Mouse (Mus musculus) liver, embryonic 16.5 days (tissue): ENCODE data around the gene Rcan1. TPM values are rescaled to one million over a fixed set of nuclear protein-coding genes. Genes with fewer than 3 reads are reported as not detected.
A peak's percentile ranks its signal among the peaks of the same experiment; 100 is the strongest.

ENCODE experiments used
- ATAC-seq: fragments of 200-750 bp; cut with Nextera tagmentation; 2 replicates; pipeline ENCODE4 v1.8.0; 2017; ENCODE audit warnings: low read depth, mild to moderate bottlenecking, moderate number of reproducible peaks, moderate library complexity
- H3K27ac ChIP-seq: fragments of 300-500 bp; sonication (generic); 2 replicates; pipeline ENCODE4 v1.5.1; 2014; ENCODE audit warnings: mild to moderate bottlenecking, low read length
- H3K27me3 ChIP-seq: fragments of 300-500 bp; sonication (generic); 2 replicates; pipeline ENCODE4 v1.6.1; 2014; ENCODE audit warnings: low read depth, low read length, mixed read lengths; ENCODE audit not compliant: control insufficient read depth, insufficient read depth
- H3K36me3 ChIP-seq: fragments of 300-500 bp; sonication (generic); 2 replicates; pipeline ENCODE4 v1.6.1; 2014; ENCODE audit warnings: mild to moderate bottlenecking; ENCODE audit not compliant: control insufficient read depth, insufficient read depth
- H3K4me1 ChIP-seq: fragments of 300-500 bp; sonication (generic); 2 replicates; pipeline ENCODE4 v1.6.1; 2014; ENCODE audit warnings: low read depth, low read length, mixed read lengths; ENCODE audit not compliant: control insufficient read depth
- H3K4me2 ChIP-seq: fragments of 300-500 bp; sonication (generic); 2 replicates; pipeline ENCODE4 v1.6.1; 2014; ENCODE audit warnings: low read depth, low read length, mixed read lengths
- H3K4me3 ChIP-seq: fragments of 300-500 bp; sonication (generic); 2 replicates; pipeline ENCODE4 v1.5.1; 2014; ENCODE audit warnings: low read depth, mild to moderate bottlenecking, low read length
- H3K9ac ChIP-seq: fragments of 300-500 bp; sonication (generic); 2 replicates; pipeline ENCODE4 v1.6.1; 2014; ENCODE audit warnings: low read depth, low read length
- H3K9me3 ChIP-seq: fragments of 300-500 bp; sonication (generic); replicated peaks from 2 replicates; pipeline ENCODE4 v1.6.1; 2016; ENCODE audit warnings: low read length; ENCODE audit not compliant: control insufficient read depth
- WGBS: fragments of 180-500 bp; shearing (Covaris S2); extraction: QIAGEN DNeasy Blood & Tissue Kit; methylation state at CpG from one replicate; pipeline ENCODE4 v1.1.7; 2014; ENCODE audit not compliant: insufficient replicate concordance; 5-methylcytosine and 5-hydroxymethylcytosine counted together
- polyA plus RNA-seq: library from polyadenylated mRNA; unstranded; fragments of >200 nt; fragmentation: Nextera tagmentation; extraction: Ambion mirVana; gene quantifications from 2 replicates; pipeline ENCODE4 v1.2.1, GENCODE M21; 2015

Rcan1 gene
- polyA plus RNA-seq, 1 experiment from 2014 or later = 7.4 TPM

- no peaks in the 10 kb centered on the region for H3K9me3 ChIP-seq
- no peak for ATAC-seq
- no peak overlapping the region for H3K4me2 ChIP-seq
- H3K27ac ChIP-seq = no peak overlapping the region
- H3K9ac ChIP-seq = no peak overlapping the region
- WGBS = 75% methylated on average over 12 of the region's 12 CpGs
- no peak overlapping the region for H3K4me3 ChIP-seq
- H3K36me3 ChIP-seq = no peaks in the 10 kb centered on the region
- no peaks in the 10 kb centered on the region for H3K27me3 ChIP-seq
- no peaks in the 10 kb centered on the region for H3K4me1 ChIP-seq
Measured at GRCm38 (mm10) chr16:92353295-92353694, 117.4 kb downstream of the Rcan1 start.

GRCm38 (mm10) chr16:92348941-92349340 lies 121.7 kb downstream of the Rcan1 start:
- Histone ChIP-seq H3K27me3 (no peaks in the 10 kb centered on the region), H3K36me3 (no peaks in the 10 kb centered on the region), H3K4me1 (peaks cover 5% of the 10 kb centered on the region; the same call in 1 of the 2 replicates), H3K9ac (no peak overlapping the region), H3K27ac (no peak overlapping the region), H3K4me2 (no peak overlapping the region), H3K4me3 (no peak overlapping the region), H3K9me3 (no peaks in the 10 kb centered on the region)
- no peak for ATAC-seq
- 70% methylated on average over 12 of the region's 12 CpGs for WGBS

- H3K27me3 ChIP-seq = no peaks in the 10 kb centered on the region
- ATAC-seq = no peak
- H3K9me3 ChIP-seq = no peaks in the 10 kb centered on the region
- no peak overlapping the region for H3K27ac ChIP-seq
- no peak overlapping the region for H3K9ac ChIP-seq
- no peaks in the 10 kb centered on the region for H3K36me3 ChIP-seq
- 66% methylated on average over 13 of the region's 13 CpGs for WGBS
- peaks cover 7% of the 10 kb centered on the region; the same call in 1 of the 2 replicates for H3K4me1 ChIP-seq
- H3K4me3 ChIP-seq = no peak overlapping the region
- no peak overlapping the region for H3K4me2 ChIP-seq
Measured at GRCm38 (mm10) chr16:92346297-92346916, 124.3 kb downstream of the Rcan1 start.

- Histone ChIP-seq H3K4me3 (no peak overlapping the region), H3K36me3 (no peaks in the 10 kb centered on the region), H3K9ac (no peak overlapping the region), H3K9me3 (no peaks in the 10 kb centered on the region), H3K4me1 (peaks cover 17% of the 10 kb centered on the region), H3K4me2 (no peak overlapping the region), H3K27ac (no peak overlapping the region), H3K27me3 (no peaks in the 10 kb centered on the region)
- ATAC-seq = peak; percentile 47
- WGBS = 28% methylated on average over 11 of the region's 11 CpGs
Measured at GRCm38 (mm10) chr16:92345177-92345576, 125.5 kb downstream of the Rcan1 start.

Other genes starting within 250 kb of the Rcan1 start
- gene Kcne2, start 178.5 kb downstream of the Rcan1 start, polyA plus RNA-seq = not detected in 2 replicates
- 35.9 and 42.1 TPM in 2 replicates for gene Smim11, start 169.6 kb downstream of the Rcan1 start, polyA plus RNA-seq
- gene Fam243, start 149.4 kb downstream of the Rcan1 start, polyA plus RNA-seq = not detected in 2 replicates
- gene Kcne1, start 111.4 kb downstream of the Rcan1 start, polyA plus RNA-seq = not detected in 2 replicates
- 0.15 and 0.60 TPM in 2 replicates for gene Clic6, start 14.9 kb upstream of the Rcan1 start, polyA plus RNA-seq